Mouse (Mus musculus) CH12.LX (cell line): ENCODE data around the gene Tead1.

ENCODE experiments used
- CHD2 ChIP-seq: IDR thresholded peaks from 2 replicates; pipeline ENCODE4 v1.6.1; 2011; ENCODE audit warnings: low read length, improper control_type of control experiment
- CTCF ChIP-seq, 2 experiments: IDR thresholded peaks in 1 of 2; conservative IDR thresholded peaks in 1 of 2; 2 replicates each; pipeline ENCODE4 v1.5.1; 2011 to 2012; ENCODE audit warnings: low read depth in 2 of 2, low read length in 2 of 2, improper control_type of control experiment in 1 of 2, inconsistent platforms in 1 of 2, mild to moderate bottlenecking in 1 of 2, moderate library complexity in 1 of 2
- RAD21 ChIP-seq: IDR thresholded peaks from 2 replicates; pipeline ENCODE4 v1.6.1; 2011; ENCODE audit warnings: low read depth, mild to moderate bottlenecking, low read length, improper control_type of control experiment, moderate library complexity
- TCF12 ChIP-seq: IDR thresholded peaks from 2 replicates; pipeline ENCODE4 v1.6.1; 2014; ENCODE audit warnings: low read depth, mild to moderate bottlenecking, inconsistent platforms, low read length, improper control_type of control experiment

DNA sequence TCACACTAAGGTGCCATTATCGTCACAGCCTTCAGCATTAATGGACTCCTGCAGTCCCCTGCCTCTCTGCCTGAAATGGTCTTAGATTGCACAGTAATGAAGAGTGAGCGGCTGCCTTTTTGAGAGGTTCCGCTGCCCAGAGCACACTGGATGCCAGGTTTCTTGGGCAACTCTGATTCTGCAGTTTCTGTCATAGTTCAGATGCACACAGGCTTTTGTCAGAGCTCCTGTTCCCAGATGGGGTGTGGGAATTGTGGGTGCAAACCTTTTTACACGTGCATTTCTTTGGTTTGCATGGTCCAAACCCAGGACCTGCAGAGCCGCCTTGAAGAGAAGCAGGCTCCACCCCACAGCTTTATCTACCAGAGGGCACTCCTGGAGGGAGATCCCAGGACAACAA, 19.3 kb upstream of the Tead1 start:
- TF ChIP-seq CHD2 (no peak), CTCF (conservative IDR thresholded peaks at IDR 0.05 in 1 of 2, IDR thresholded peaks at IDR 0.05 in 1 of 2; ENCODE audit: low read depth in 2 of 2, low read length in 2 of 2) (no peak), RAD21 (no peak), TCF12 (no peak)
